Mouse (Mus musculus) G1E (cell line): ENCODE results near the gene Creb3l2.

Experiments used
- CTCF ChIP-seq: IDR thresholded peaks from 2 replicates; pipeline ENCODE4 v1.5.1; 2012; ENCODE audit warnings: low read depth, low read length, inconsistent platforms, mixed read lengths
- GATA1 ChIP-seq: IDR thresholded peaks from 2 replicates; pipeline ENCODE4 v1.6.1; 2012; ENCODE audit warnings: borderline replicate concordance, low read length, inconsistent platforms, mixed read lengths
- GATA2 ChIP-seq: IDR thresholded peaks from 2 replicates; pipeline ENCODE4 v1.6.1; 2012; ENCODE audit warnings: low read depth, low read length, inconsistent platforms, borderline replicate concordance
- POLR2AphosphoS5 ChIP-seq: IDR thresholded peaks from 2 replicates; pipeline ENCODE4 v1.6.1; 2012; ENCODE audit warnings: low read depth, low read length, inconsistent platforms; ENCODE audit not compliant: insufficient replicate concordance
- TAL1 ChIP-seq: conservative IDR thresholded peaks from 2 replicates; pipeline ENCODE4 v1.6.1; 2012; ENCODE audit warnings: low read depth, low read length, inconsistent platforms, mixed read lengths

DNA sequence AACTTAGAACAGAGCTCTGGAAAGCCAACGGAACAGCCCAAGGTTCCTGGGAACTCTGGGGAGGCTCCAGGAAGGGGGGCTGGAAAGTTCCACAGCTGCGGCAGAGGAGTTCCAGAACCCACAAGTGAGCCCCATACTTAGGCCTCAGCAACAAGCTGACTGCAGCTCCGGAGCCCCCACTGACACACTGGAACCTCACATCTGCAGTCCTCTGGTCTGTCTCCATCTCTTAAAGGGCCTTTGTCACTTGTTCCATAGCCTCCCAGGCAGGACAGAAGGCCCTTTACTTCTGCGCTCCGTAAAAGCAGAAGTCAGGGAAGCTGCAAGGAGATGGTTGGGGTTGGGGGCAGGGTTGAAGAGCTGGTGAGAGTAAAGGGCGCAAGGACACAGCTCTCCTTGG lies 23.0 kb downstream of the Creb3l2 start:
- TF ChIP-seq CTCF (no peak), GATA1 (no peak), POLR2AphosphoS5 (no peak), GATA2 (no peak), TAL1 (no peak)
